Mouse (Mus musculus) thymus, adult 2 months (tissue): ENCODE results near the gene Ly6g5c.
A peak's percentile ranks its signal among the peaks of the same experiment; 100 is the strongest.

ENCODE experiments used
- CTCF ChIP-seq: fragments of 200-500 bp; IDR thresholded peaks from 2 replicates; pipeline ENCODE4 v1.5.1; 2012; ENCODE audit warnings: mild to moderate bottlenecking, control low read depth, low read length, moderate library complexity, borderline replicate concordance; ENCODE audit not compliant: control insufficient read depth, poor library complexity, insufficient read depth; ENCODE audit errors: extremely low read depth
- POLR2A ChIP-seq: fragments of 200-500 bp; IDR thresholded peaks from 2 replicates; pipeline ENCODE4 v1.6.1; 2012; ENCODE audit warnings: mild to moderate bottlenecking, low read length, control low read depth, moderate library complexity; ENCODE audit not compliant: control insufficient read depth, poor library complexity, insufficient read depth; ENCODE audit errors: extremely low read depth

- TF ChIP-seq CTCF (peak; percentile 97), POLR2A (0 out of 2 replicates have a peak, but pooled peaks have one; percentile 47)
Measured at GRCm38 (mm10) chr17:35058911-35059892, 48.9 kb upstream of the Ly6g5c start, which contains the start of gene Ddah2.
